Mouse (Mus musculus): ENCODE results near the gene Otor.

Gene Otor

GRCm38 (mm10) chr2:143078198-143078851 is at the start of gene Otor:
Gene Otor (plus strand): TSS chr2:143078473.
- no peak for DNase-seq (ENCODE audit: low read depth, low spot score)
- H3K36me3 ChIP-seq (ENCODE audit: control insufficient read depth, insufficient read depth, low read length, poor library complexity, severe bottlenecking), result no peaks in the 10 kb centered on the region
- no peaks in the 10 kb centered on the region for H3K27me3 ChIP-seq (ENCODE audit: control insufficient read depth, insufficient read depth, low read length, poor library complexity, severe bottlenecking)

DNA sequence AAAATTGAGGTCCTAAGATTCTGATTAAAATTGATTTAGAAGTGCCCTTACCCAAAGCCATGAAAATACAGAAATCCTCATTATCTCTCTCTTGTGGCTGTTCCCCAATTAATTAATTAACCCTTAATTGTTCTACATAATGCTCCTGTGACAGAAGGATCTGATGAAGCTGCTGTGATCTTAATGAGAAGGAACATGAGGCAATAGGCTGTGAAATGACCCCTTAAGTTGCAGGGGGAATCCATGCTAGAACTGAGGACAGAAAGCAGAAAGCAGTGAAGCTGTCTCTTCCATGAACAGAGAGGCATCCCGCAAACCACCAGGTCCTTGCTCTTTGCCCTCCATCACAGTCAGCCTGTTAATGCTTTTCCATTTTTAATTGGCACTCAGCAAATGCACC is 47.0 kb upstream of the Otor start:
- Histone ChIP-seq H3K27me3 (ENCODE audit: control insufficient read depth, insufficient read depth, low read length, poor library complexity, severe bottlenecking) (0 out of 2 replicates have a peak, but pooled peaks cover 2% of the 10 kb centered on the region), H3K36me3 (ENCODE audit: control insufficient read depth, insufficient read depth, low read length, poor library complexity, severe bottlenecking) (no peaks in the 10 kb centered on the region)
- no peak for DNase-seq (ENCODE audit: low read depth, low spot score)

DNA sequence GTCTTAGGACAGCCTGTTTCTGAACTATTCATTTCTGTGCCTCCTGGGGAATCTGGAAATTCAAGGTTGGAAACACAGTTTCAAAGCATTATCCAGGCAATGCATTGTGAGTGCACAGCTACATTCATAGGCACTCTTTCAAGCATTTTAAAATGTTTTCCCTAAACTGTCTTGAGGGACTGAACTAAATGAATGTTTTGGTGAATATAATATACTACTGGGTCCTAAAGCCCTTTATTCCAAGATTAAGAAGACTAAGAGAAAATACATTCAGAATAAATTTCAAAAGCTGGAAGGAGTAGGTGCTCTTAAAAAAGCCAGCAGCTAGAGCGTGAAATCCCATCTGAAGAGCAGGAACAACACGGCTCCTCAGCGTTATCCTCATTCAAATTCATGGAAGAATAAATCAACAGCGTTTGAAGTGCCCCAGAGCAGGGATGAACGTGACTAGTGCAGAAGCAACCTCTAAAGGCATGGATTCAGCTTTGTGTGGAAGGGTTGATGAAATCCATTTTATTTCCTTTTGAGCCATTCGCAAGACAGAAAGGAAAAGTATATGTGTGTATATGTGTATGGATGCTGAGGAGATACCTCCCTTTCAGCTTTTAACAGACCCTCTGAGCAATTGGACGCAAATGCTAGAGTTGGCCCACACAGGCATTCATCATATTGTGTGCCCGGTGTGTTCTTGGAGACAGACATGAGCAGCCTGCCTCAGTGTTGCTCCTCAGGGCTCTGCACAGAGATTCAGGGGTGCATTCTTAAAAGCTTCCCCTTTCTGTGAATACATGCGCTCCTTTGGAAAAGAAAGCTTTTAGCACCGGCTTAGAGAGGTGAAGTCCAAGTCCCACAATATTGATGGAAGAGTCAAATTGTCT is 45.7 kb upstream of the Otor start:
- no peaks in the 10 kb centered on the region for H3K36me3 ChIP-seq (ENCODE audit: control insufficient read depth, insufficient read depth, low read length, poor library complexity, severe bottlenecking)
- no peak for DNase-seq (ENCODE audit: low read depth, low spot score)
- 0 out of 2 replicates have a peak, but pooled peaks cover 2% of the 10 kb centered on the region for H3K27me3 ChIP-seq (ENCODE audit: control insufficient read depth, insufficient read depth, low read length, poor library complexity, severe bottlenecking)

- Histone ChIP-seq H3K36me3 (ENCODE audit: control insufficient read depth, insufficient read depth, low read length, poor library complexity, severe bottlenecking) (no peaks in the 10 kb centered on the region), H3K27me3 (ENCODE audit: control insufficient read depth, insufficient read depth, low read length, poor library complexity, severe bottlenecking) (0 out of 2 replicates have a peak, but pooled peaks cover 2% of the 10 kb centered on the region)
- DNase-seq (ENCODE audit: low read depth, low spot score), result no peak
Measured at GRCm38 (mm10) chr2:143034350-143035085, 43.8 kb upstream of the Otor start.

- Histone ChIP-seq H3K36me3 (ENCODE audit: control insufficient read depth, insufficient read depth, low read length, poor library complexity, severe bottlenecking) (no peaks in the 10 kb centered on the region), H3K27me3 (ENCODE audit: control insufficient read depth, insufficient read depth, low read length, poor library complexity, severe bottlenecking) (0 out of 2 replicates have a peak, but pooled peaks cover 2% of the 10 kb centered on the region)
- no peak for DNase-seq (ENCODE audit: low read depth, low spot score)
Measured at GRCm38 (mm10) chr2:143035086-143035593, 43.1 kb upstream of the Otor start.

DNA sequence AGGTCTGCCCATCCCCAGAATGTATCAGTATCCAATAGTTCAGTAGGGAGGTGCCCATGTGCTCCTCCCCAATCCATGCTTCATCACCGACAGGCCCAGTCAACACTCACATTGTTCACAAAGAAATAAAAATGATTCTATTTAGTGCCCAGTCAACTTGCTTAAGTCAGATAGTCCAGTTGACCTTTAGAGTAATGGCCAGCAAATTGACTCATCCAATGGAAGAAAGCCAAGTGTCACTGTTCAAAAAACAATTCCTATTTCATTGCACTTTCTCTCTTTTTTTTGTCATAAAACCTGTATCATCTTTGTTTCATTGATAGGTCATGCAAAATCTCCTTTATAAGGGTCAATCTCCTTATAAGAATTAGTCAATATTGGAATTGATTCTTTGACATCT is 36.7 kb upstream of the Otor start:
- Histone ChIP-seq H3K36me3 (ENCODE audit: control insufficient read depth, insufficient read depth, low read length, poor library complexity, severe bottlenecking) (no peaks in the 10 kb centered on the region), H3K27me3 (ENCODE audit: control insufficient read depth, insufficient read depth, low read length, poor library complexity, severe bottlenecking) (no peaks in the 10 kb centered on the region)
- DNase-seq (ENCODE audit: low read depth, low spot score), result no peak

DNA sequence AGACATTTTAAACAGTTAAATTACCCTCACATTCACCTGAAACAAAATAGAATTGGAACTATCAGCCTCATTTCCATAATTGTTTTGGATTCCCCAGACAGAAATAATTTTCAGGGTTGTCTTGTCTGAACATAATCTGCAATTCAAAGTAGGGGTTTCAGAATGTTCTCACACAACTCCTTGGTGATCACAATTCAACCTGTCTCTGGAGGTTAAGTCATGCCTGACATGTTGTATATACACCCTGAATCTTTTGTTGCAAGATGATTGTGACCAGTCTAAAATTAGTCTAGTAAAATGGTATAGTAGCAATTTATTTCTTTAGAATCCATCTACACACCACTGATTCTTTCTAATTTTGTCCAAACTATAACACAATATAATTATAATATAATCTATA is 23.0 kb upstream of the Otor start:
- DNase-seq (ENCODE audit: low read depth, low spot score), result no peak
- Histone ChIP-seq H3K36me3 (ENCODE audit: control insufficient read depth, insufficient read depth, low read length, poor library complexity, severe bottlenecking) (no peaks in the 10 kb centered on the region), H3K27me3 (ENCODE audit: control insufficient read depth, insufficient read depth, low read length, poor library complexity, severe bottlenecking) (no peaks in the 10 kb centered on the region)

DNA sequence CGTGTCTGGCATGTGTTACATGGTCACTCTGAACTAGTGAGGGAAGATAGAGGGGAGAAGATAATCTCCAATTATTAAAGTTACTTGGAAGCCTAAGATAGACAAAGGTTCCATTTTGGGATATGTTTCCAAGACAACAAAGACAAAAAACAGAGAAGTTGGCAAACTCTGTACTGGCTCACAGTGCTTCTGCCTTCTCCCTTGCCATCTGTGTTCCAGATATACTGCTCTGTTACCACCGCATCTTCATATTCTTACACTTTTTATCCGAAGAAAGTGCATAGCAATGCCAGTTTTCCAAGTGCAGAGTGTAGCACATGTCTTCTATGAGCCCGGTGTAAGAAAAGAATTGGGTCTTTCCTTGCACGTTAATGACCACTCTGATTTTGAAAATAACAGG is 21.5 kb upstream of the Otor start:
- H3K27me3 ChIP-seq (ENCODE audit: control insufficient read depth, insufficient read depth, low read length, poor library complexity, severe bottlenecking), result no peaks in the 10 kb centered on the region
- H3K36me3 ChIP-seq (ENCODE audit: control insufficient read depth, insufficient read depth, low read length, poor library complexity, severe bottlenecking), result no peaks in the 10 kb centered on the region
- no peak for DNase-seq (ENCODE audit: low read depth, low spot score)

- H3K36me3 ChIP-seq (ENCODE audit: control insufficient read depth, insufficient read depth, low read length, poor library complexity, severe bottlenecking), result peaks cover 2% of the 10 kb centered on the region; the same call in 1 of the 2 replicates
- DNase-seq (ENCODE audit: low read depth, low spot score), result no peak
- no peaks in the 10 kb centered on the region for H3K27me3 ChIP-seq (ENCODE audit: control insufficient read depth, insufficient read depth, low read length, poor library complexity, severe bottlenecking)
Measured at GRCm38 (mm10) chr2:143062432-143062811, 15.9 kb upstream of the Otor start.

GRCm38 (mm10) chr2:143062812-143063792 is 15.2 kb upstream of the Otor start, which contains the start of gene Snrpb2:
Gene Snrpb2 (plus strand): TSS chr2:143063039.
- Histone ChIP-seq H3K36me3 (ENCODE audit: control insufficient read depth, insufficient read depth, low read length, poor library complexity, severe bottlenecking) (peaks cover 2% of the 10 kb centered on the region; the same call in 1 of the 2 replicates), H3K27me3 (ENCODE audit: control insufficient read depth, insufficient read depth, low read length, poor library complexity, severe bottlenecking) (no peaks in the 10 kb centered on the region)
- peak; percentile 88 for DNase-seq (ENCODE audit: low read depth, low spot score)

DNA sequence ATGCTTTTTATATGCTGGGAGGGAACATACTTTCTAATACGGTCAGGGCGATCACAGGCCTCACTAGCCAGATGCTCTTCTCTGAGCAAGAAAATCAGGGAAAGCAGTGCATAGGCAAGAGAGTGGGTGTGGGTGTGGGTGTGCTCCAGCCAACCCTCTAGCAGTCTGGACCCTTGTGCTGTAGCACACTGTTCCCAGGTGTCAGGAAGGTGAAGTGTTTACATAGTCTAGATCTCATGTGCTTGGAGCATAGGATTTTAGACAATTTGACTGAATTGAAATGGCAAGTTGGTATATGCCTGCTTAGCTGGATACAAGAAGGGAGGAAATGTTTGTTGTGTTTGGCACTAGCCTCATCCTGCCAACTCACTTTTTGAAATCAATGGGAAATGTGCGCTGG is 12.4 kb upstream of the Otor start:
- no peaks in the 10 kb centered on the region for H3K27me3 ChIP-seq (ENCODE audit: control insufficient read depth, insufficient read depth, low read length, poor library complexity, severe bottlenecking)
- no peak for DNase-seq (ENCODE audit: low read depth, low spot score)

GRCm38 (mm10) chr2:143081693-143082092 is 3.4 kb downstream of the Otor start:
- no peaks in the 10 kb centered on the region for H3K27me3 ChIP-seq (ENCODE audit: control insufficient read depth, insufficient read depth, low read length, poor library complexity, severe bottlenecking)
- no peak for DNase-seq (ENCODE audit: low read depth, low spot score)
- H3K36me3 ChIP-seq (ENCODE audit: control insufficient read depth, insufficient read depth, low read length, poor library complexity, severe bottlenecking), result no peaks in the 10 kb centered on the region

More for the DNA sequence above, 12.4 kb upstream of the Otor start:
- H3K36me3 ChIP-seq (ENCODE audit: control insufficient read depth, insufficient read depth, low read length, poor library complexity, severe bottlenecking), result peaks cover 2% of the 10 kb centered on the region; the same call in 1 of the 2 replicates

DNA sequence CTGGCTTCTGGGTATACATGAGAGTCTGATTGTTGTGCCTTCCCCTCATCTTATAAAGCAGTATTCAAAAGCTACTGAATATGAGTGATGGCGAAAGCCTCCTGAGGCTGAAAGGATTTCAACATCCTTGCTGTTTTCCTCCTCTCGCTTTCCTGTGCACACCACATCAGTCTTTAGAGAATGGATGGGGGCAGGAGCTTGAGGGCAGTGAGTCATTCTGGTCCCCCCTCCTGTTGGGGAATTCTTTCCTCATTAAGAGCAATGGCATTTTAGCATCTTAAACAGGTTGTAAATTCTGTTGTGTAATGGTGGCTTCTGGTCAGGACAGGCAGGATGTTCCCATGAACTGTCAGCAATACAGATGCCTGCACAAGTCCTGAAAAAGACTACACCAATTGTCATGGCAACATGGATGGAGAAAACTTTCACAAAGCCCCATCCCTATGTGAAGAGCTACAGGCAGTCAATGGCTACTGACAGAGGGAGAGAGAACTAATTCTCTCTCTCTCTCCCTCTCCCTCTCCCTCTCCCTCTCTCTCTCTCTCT is 6.7 kb downstream of the Otor start:
- no peaks in the 10 kb centered on the region for H3K36me3 ChIP-seq (ENCODE audit: control insufficient read depth, insufficient read depth, low read length, poor library complexity, severe bottlenecking)
- no peaks in the 10 kb centered on the region for H3K27me3 ChIP-seq (ENCODE audit: control insufficient read depth, insufficient read depth, low read length, poor library complexity, severe bottlenecking)
- DNase-seq (ENCODE audit: low read depth, low spot score), result no peak

Data from splenic B cell, adult 2 months (primary cell).